Mouse (Mus musculus) adrenal gland, adult 10 weeks (tissue): ENCODE results near the gene Klhl30. TPM values are rescaled to one million over a fixed set of nuclear protein-coding genes. Genes with fewer than 3 reads are reported as not detected.

ENCODE experiments used
- polyA plus RNA-seq: library from polyadenylated mRNA; stranded (reverse); fragments of 350-450 nt; fragmentation: Illumina TruSeq; extraction: RNeasy Lipid Tissue Mini Kit (QIAGEN cat#74804); gene quantifications from one replicate; pipeline ENCODE4 v1.2.3, GENCODE M21; 2014; ENCODE audit warnings: low read depth, low replicate concordance

Gene Klhl30
- 0.41 TPM for polyA plus RNA-seq

GRCm38 (mm10) chr1:91350841-91351240 is at the start of gene Klhl30:
TSS of gene Klhl30 (plus strand) at chr1:91351016.

GRCm38 (mm10) chr1:91321760-91322438 is 28.9 kb upstream of the Klhl30 start, which contains the start of gene Espnl:
TSS of gene Espnl (plus strand) at chr1:91322075.

GRCm38 (mm10) chr1:91366215-91367108 is 15.6 kb downstream of the Klhl30 start, which contains the start of gene Erfe:
TSS of gene Erfe (plus strand) at chr1:91366430.

GRCm38 (mm10) chr1:91398260-91399062 is 47.6 kb downstream of the Klhl30 start, which contains the start of gene Ilkap:
TSS of gene Ilkap (minus strand) at chr1:91398815.

Other genes with a start within 250 kb of the Klhl30 start
- gene Rbm44, start 205.9 kb upstream of the Klhl30 start, polyA plus RNA-seq = 0.12 TPM
- gene Ramp1, start 171.2 kb upstream of the Klhl30 start, polyA plus RNA-seq = 2.0 TPM
- 164 TPM for gene Ube2f, start 100.7 kb upstream of the Klhl30 start, polyA plus RNA-seq
- gene Scly, start 52.7 kb upstream of the Klhl30 start, polyA plus RNA-seq = 6.4 TPM
- gene Espnl, start 28.9 kb upstream of the Klhl30 start, polyA plus RNA-seq = not detected
- 3.0 TPM for gene Erfe, start 15.4 kb downstream of the Klhl30 start, polyA plus RNA-seq
- gene Ilkap, start 47.8 kb downstream of the Klhl30 start, polyA plus RNA-seq = 42.7 TPM
- gene Hes6, start 63.0 kb downstream of the Klhl30 start, polyA plus RNA-seq = 4.0 TPM
- gene Per2, start 108.3 kb downstream of the Klhl30 start, polyA plus RNA-seq = 11.5 TPM
- gene Traf3ip1, start 143.6 kb downstream of the Klhl30 start, polyA plus RNA-seq = 7.5 TPM
- gene Asb1, start 189.5 kb downstream of the Klhl30 start, polyA plus RNA-seq = 11.4 TPM